Mouse (Mus musculus): ENCODE data around the gene Wwc1.

Wwc1 gene

DNA sequence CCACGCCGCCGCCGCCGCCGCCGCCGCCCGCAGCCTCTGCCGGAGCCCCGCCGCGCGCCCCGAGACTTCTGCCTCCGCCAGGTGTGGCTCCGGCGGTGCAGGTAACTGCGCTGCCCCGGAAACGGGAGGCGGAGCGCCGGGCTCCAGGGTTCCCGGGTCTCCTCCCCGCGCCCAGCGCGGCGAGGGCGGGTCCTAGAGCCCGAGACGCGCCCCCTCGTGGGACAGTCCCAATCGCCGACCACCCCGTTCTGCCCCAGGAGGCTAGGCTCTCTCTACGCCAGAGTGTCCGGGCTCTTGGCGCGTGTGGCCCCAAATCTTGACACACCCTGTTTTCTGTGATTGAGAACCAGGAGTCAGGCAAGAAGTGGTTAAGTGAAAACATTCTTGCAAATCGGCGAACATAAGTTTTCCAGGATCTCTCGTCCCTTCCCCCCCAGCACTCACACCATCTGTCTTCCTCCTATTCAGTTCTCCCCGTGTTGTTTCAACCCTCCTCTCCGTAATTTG is at the start of gene Wwc1:
Gene Wwc1 (minus strand): TSS at position 117 of the 507 bp plus-strand sequence.
- peak; percentile 59; the same call in 1 of the 2 replicates for ATAC-seq (ENCODE audit: insufficient number of reproducible peaks, low FRiP score, low TSS enrichment)

DNA sequence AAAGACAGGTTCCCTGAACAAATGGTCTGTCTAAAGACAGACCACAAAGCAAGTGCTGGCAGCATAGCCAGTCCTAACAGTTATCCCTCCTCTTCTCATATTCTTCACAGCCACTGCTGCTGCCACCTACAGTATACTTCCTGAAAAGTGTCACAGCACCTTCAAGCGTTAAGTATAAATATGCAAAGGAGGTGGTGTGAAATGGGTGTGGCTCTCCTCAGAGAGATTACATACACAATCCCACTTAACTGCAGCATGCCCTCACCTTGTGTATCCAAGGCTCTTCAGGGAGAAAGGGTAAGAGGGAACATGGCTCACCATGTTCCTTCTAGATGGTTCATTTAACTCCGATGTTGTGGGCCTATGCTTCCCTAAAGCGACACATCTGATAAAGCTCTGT is 39.7 kb upstream of the Wwc1 start:
- no peak for ATAC-seq (ENCODE audit: insufficient number of reproducible peaks, low FRiP score, low TSS enrichment)

DNA sequence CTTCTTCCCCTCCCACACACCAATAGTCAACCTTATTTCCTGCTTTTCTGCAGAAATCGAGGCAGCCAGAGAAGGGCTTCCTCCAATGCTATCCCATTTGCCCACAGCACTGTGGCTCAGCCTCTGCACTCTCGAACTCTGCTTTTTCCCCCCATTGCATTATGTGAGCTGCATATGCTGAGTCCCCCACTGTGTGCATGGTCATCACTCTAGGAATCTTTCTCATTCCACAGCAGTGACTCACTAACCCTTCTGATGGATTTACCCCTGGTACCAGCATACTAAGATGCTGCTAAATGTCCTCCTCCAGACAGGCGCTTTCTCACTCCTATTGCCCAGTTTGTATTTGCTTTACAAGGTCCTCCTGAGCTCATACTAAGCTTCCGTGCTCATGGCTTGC is 32.9 kb upstream of the Wwc1 start:
- ATAC-seq (ENCODE audit: insufficient number of reproducible peaks, low FRiP score, low TSS enrichment), result no peak

DNA sequence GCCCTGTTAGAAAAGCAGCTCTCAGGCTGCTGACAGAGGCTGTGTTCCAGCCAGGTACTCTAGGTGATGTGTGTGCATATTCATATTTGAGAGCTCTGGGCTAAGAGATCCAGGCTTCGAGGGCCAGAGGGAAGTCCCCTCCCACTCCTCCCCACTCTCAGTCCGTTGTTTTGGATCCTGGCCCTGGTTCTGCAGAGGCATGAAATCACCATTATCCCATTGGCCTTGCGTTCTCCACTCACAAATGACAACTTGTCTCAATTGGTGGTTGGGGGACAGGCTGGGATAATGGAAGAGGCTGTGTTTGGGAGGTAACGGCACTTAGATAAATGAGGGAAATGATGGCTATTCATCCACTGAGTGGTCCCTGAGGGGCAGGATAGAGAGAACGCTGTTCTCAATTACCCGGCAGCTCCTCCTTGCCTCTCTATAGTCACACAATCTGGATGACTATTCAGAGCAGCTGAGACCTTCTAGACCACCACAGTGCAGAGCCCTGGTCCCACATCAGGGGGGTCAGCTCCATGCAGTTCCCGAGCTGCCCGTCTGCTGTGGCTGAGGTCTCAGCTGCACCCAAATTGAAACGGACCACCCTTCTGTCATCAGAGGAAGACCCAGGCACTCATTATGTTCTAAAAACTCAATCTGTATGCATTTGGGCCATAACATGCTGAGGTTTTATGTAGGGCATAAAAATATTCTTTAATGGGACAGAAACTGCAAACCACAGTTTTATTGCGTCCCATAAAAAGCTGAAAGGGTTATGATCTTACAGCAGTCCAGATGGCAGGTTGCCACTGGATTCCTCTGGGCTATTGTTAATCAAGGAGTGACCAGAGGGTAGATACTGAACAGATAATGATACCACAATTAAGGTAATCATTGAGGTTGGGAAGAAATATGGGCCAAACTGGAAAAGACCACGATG is 29.2 kb upstream of the Wwc1 start:
- ATAC-seq (ENCODE audit: insufficient number of reproducible peaks, low FRiP score, low TSS enrichment), result no peak

DNA sequence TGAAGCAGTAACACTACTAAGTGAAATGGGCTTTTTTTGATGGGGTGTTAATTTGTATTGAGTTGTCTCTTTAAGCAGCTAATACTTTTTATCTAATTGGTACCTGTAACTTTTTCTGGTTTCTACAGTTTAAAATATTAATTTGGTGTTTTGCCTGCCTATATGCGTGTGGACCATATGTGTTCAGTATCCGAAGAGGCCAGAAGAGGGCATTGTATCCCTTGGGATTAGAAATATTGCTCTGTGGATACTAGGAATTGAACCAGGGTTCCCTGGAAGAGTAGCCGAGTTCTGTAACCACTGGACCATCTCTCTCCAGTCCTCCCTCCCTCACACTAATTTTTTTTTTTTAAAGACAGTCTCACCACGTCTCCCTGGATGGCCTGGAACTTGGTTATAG is 22.6 kb upstream of the Wwc1 start:
- ATAC-seq (ENCODE audit: insufficient number of reproducible peaks, low FRiP score, low TSS enrichment), result no peak

DNA sequence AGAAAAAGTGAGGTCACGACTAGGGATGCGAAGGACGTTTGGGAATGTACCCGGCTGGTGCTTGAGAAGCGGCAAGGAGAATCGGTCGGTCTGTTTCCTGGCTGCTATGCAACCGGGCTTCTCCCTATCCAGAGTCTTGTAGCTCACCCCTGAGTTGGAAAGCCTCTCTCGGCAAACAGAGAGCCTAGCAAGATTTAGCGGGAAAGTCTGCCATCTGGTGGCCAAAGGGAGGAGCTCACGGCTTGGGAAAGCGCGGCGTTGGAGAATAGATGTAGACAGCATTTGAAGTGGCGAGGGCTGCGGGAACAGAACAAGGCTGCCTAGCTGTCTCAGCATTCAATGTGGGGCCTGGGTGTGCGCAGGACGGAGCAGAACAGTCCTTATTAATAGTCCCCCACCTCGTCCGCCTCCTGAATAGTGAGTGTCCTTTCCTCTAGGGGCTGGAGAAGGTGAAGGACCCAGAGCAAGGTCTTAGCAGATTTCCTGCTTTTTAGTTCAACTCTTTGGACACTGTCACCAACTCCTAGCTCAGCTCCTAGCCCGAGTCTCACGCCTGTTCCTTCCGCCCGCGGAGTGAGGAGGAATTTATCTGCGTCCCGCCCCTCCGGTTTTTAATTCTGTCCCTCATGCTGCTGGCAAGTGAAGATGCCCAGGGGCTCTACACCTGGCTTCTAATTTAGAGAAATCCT is 21.1 kb upstream of the Wwc1 start:
- peak; percentile 94 for ATAC-seq (ENCODE audit: insufficient number of reproducible peaks, low FRiP score, low TSS enrichment)

DNA sequence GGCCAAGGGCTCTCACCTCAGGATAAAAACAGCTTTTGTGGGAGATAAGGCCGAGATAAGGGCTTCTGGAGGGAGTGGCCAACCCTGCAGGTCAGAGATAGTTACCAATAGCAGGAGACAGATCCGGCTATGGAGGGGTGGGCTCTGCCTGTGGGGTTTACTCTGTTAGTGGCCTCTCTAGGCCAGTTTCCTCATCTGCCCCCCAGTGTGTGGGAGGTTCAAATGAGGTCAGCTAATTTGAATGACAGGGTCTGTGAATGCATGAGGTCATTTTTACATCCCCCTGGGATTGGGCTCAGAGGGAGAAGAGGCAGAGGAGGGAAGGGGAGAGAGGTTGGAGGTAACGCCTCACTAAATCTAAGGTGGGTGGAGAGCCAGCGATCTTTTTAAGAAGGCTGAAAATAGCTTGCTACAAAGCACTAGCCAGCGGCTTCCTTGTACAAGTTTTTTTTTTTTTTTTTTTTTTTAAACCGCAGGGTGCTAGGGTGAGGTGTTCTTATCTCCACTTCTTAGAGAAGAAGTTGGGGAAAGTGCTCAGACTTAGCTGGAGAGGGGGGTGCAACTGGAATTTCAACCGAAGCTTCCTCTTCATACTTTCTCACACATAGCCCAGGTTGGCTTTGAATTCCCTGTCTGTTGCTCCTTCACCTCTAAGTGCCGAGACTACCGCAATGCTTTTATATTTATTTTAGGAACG is 20.4 kb upstream of the Wwc1 start:
- ATAC-seq (ENCODE audit: insufficient number of reproducible peaks, low FRiP score, low TSS enrichment), result no peak

DNA sequence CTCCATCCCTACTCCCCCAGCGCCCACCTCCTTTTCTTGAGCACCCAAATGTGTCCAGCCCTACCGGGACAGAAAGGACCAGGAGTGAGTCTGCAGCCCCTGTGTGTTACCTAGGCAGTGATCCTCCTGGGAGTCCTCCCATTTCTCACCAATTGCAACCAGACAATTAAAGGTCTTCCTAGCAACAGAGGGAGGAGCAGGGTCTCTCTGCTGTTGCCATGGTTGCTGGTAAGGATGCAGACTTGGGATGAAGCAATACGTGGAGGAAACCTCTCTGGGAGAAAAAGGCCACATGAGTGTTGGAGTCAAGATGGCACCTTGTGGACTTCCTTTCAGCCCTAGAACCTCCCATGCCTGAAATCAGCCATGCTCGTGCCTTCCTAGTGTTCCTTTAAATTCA is 19.7 kb upstream of the Wwc1 start:
- ATAC-seq (ENCODE audit: insufficient number of reproducible peaks, low FRiP score, low TSS enrichment), result no peak

DNA sequence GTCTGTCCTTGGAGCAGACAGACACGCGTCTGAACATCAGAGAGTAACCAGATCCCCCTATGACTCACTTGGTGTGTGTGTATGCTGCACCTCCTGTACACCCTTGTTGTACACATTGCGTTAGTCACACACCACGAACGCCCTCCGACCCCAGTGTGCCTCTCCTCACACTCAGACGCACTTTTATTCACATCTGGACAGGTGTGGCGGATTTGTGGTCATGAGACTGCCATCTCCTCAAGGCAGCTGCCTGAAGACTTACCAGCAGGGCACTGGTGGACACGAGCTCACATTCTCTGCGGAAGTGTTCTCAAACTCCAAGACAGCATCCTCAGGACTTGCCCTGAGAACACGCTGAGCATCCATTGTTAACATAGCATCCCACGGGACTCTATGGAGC is 17.7 kb upstream of the Wwc1 start:
- no peak for ATAC-seq (ENCODE audit: insufficient number of reproducible peaks, low FRiP score, low TSS enrichment)

DNA sequence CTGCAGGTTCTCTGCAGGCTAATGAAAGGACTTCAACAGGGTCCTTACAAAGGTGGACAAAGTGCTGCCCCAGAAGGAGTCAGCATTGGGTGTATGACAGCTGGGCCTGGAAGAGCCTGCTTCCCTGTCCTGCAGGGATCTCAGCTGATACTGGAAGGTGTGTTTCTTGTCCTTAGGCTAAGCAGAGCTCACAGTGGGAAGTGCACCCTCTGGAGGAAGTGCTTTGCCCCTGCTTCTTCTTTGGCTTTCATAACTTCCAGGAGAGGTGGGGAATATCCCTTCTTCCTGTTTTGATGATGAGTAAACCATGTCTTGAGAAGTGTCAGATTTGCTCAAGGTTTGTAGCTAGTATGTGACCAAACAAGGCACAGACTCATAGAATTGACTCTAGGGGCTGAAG is 15.0 kb upstream of the Wwc1 start:
- ATAC-seq (ENCODE audit: insufficient number of reproducible peaks, low FRiP score, low TSS enrichment), result no peak

DNA sequence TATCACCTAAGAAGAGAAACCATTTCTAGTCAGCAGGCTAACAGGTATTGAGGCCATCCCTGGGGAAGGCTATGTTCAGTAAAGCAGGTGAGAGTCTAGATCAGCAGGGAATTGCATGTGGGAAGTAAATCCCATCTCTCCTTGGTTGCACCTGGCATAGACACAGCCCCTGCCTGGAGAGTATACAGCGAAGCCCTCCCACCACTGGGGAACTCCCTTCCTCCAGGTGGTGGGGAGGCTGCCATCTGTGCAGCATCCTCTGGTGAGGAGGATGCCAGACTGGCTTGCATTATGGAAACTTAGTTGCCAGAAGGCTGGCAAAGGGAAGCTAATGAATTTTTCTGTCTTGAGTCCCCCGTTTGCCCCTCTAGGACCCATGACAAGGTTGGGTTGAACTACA is 11.5 kb upstream of the Wwc1 start:
- no peak for ATAC-seq (ENCODE audit: insufficient number of reproducible peaks, low FRiP score, low TSS enrichment)

DNA sequence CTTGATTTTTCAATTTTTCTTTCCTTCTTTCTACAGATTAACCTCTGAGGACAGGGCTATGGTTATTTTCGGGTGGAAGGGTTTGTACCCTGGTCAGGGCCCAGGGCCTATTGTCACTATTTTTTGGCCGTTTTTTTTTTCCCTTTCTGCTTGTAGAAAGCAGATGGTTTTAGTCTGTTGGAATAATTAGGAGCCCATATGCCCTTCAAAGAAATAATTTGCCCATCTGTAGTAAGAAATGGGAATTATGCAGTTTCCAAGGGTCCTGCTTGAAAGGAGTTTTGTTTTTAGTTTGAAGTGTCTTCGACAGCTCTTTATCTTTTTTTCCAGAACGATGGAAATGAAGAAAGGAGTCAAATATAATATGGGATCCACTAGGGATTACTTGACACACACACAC is 9.6 kb upstream of the Wwc1 start:
- ATAC-seq (ENCODE audit: insufficient number of reproducible peaks, low FRiP score, low TSS enrichment), result no peak

DNA sequence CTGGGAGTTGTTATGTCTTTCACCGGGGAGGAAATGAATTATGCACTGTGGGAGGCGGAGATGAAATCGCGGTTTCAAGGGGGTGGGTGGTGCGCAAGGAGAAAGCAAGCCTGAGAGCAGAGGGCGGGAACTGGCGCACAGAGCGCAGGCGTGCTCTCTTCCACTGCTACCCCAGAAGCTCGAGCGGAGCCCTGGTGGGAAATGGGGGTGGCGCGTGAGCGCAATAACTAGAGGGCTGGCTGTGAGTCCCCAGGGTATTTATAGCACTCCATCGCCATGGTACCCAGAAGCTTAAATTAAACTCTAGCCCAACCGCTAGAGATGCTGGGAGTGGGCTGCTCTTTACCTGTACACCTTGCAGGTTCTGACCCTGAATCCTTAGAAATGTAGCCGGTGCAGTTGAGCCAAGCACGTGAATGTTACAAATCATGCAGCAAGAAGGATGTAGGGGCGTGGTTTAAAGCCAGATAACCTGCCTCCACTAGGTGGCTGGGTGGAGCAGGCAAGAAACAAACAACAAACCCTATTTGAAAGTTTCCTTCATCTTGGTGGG is 5.6 kb upstream of the Wwc1 start:
- peak; percentile 77 for ATAC-seq (ENCODE audit: insufficient number of reproducible peaks, low FRiP score, low TSS enrichment)

DNA sequence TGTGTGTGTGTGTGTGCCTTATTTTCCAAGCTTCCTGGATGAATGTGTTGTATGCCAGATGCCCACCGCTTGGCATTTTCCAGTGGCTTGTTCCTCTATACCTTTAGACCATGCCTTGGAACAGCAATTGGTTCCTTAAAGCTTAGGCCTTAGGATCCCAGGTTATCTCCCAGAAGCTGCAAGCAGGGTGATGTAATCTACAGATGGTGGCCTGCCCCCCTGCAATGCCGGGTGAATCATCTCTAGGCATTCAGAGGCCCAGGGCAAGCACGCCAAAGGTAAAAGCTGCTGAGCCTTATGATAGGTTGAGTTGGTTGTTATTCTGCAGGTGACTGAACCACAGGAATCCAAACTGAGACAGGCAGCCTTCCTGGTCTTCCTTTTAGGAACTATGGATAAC is 2.4 kb upstream of the Wwc1 start:
- peak; percentile 49; the same call in 1 of the 2 replicates for ATAC-seq (ENCODE audit: insufficient number of reproducible peaks, low FRiP score, low TSS enrichment)

DNA sequence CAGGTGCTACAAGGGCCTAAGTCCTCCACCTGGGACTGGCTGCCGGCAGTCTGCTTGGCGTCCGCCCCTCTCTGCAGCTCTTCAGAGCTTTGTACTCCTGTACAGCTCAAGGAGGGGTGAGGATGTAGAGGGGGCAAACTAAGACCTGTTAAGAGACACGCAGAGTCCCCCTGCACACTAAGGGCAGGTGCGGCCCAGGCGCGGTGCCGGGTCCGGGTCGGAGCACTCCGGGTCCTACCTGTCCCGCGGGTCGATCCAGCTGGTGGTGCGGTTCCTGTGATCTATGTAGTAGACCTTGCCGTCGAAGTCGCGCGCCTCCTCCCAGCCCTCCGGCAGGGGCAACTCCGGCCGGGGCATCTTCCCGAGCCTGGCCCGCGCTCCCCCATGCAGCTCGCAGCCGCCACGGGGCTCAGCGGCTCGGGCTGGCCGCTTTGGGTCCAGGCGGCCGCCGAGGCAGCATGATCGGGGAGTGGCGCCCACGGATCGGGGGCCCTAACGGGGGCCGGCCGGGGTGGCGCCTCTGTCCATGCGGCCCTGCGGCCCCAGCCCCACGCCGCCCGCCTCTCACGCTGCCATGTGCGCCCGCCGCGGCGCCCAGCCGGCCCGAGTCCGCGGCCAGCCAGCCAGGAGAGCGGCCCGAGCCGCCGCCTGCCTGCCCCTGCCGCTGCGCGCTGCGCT is 455 bp downstream of the Wwc1 start:
- ATAC-seq (ENCODE audit: insufficient number of reproducible peaks, low FRiP score, low TSS enrichment), result peak; percentile 40

DNA sequence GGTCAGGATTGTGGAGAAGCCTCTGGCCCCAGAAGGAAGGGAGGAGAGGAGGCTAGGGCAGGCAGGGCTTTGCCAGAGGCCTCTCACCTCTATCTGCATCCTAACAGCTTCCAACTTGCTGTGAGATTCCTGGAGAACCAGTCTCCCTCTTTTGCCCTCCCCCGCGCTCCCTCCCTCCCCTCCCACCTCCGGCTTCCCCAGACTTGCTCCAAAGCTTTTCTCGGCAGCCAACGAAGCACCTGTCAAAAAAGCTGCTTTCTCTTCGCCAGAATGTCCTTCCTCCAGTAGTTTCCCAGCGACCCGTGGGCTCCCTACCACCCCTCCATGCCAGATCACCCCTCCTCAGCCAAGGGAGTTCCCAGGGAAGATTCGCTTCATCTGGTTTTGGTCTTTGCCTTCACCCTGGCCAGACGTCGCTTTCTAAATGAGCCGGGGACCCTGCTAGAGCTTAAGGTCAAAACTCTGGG is 1.0 kb downstream of the Wwc1 start:
- no peak for ATAC-seq (ENCODE audit: insufficient number of reproducible peaks, low FRiP score, low TSS enrichment)

DNA sequence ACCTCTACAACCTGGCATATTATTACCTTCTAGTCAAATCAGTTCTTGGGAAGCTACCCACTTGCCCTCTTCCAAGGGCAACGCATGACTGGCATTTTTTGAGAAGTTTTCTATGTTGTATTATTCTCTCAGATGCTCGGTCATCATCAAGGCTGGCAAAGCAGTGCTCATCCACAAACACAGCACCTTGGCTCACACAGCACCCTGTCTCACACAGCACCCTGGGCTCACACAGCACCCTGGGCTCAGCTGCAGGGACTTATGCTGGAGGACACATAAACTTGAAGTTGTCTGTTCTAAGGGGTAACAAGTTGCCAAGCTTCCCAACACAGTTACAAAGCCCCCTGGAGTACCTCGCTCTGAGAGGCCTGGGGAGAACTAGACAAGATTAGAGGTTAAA is 2.5 kb downstream of the Wwc1 start:
- ATAC-seq (ENCODE audit: insufficient number of reproducible peaks, low FRiP score, low TSS enrichment), result no peak

DNA sequence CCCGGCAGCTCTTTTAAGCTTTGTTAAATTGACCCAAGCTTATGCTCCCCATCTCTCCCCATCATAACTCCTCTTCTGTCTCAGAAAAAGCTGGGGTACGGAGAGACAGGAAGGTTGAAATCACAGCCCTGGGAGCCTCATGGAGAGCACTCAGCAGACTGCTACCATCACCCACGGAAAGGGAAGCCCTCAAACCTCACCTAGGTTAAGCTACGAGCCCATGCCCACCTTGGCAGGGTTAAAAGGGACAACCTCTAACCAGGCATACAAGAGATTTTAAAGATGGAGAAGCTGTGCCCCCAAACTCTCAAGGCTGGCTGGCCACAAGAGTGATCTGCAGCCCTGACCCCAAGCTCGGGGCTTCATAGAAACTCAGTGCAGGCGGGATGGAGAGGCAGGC is 3.2 kb downstream of the Wwc1 start:
- ATAC-seq (ENCODE audit: insufficient number of reproducible peaks, low FRiP score, low TSS enrichment), result no peak

DNA sequence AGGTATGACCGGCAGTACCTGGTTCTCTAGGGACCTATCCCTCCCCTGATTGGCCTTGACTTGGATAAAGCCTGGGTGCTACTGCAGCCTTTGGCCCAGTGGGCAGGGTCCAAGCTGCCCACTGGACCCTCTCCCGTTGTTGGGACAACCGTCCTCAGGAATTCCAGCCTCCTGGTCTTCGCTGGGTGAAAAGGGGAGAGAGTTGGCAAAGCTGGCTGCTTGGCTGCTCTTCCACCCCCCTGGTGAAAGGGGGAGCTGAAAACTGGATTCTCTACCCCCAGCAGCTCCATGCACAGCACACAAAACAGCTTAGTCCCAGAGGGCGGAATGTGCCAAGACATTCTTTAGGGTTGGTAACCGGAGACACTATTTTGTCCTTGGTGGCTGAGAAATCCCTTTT is 3.8 kb downstream of the Wwc1 start:
- ATAC-seq (ENCODE audit: insufficient number of reproducible peaks, low FRiP score, low TSS enrichment), result no peak

Measured in cerebellum, adult (tissue).